Mouse (Mus musculus): ENCODE measurements around the gene Asna1. TPM values are rescaled to one million over a fixed set of nuclear protein-coding genes. Genes with fewer than 3 reads are reported as not detected.
A peak's percentile ranks its signal among the peaks of the same experiment; 100 is the strongest.

Asna1 gene
- total RNA-seq, 2 experiments from 2014 or later, result 78.6 to 79.7 TPM

DNA sequence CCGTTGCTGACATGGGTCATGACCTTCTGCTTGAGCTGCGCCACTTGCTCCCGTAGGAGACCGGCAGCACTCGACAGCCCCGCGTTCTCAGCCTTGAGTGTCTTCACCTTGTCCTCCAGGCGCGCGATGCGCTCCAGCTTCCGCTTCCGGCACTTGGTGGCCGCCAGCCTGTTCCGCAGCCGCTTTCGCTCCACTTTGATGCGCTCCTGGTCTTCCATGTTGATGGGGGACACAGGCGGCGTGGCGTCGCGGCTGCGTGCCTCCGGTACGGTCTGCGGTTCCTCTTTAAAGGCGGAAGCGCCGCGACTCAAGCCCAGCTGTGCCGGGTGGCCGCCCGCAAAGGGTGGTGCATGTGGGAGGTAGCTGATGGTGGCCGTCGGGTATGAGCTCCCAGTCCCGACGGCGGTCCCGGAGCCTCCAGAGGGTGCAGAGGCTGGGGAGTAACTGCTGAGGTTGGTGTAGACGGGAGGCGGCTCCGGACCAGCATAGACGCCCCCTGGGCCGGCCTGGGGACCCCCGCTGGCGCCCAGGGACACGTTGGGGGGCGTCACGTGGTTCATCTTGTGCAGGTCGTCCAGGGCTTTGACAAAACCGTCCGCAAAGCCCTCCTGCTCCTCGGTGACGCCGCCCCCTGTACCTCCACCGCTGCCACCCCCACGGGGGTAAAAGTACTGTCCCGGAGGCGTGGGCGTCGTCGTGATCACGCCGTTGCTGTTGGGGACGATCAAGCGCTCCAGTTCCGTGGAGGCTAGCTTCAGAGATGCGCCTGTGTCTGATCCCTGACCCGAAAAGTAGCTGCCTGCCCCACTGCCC, 47.4 kb downstream of the Asna1 start:
- intact Hi-C loops (cut with DNase I), result loop anchor here (5.0 kb wide), 1 partner anchor 315 kb away; the partner anchor contains the start of gene Ier2
- peak; percentile 76 to 79 for DNase-seq

DNA sequence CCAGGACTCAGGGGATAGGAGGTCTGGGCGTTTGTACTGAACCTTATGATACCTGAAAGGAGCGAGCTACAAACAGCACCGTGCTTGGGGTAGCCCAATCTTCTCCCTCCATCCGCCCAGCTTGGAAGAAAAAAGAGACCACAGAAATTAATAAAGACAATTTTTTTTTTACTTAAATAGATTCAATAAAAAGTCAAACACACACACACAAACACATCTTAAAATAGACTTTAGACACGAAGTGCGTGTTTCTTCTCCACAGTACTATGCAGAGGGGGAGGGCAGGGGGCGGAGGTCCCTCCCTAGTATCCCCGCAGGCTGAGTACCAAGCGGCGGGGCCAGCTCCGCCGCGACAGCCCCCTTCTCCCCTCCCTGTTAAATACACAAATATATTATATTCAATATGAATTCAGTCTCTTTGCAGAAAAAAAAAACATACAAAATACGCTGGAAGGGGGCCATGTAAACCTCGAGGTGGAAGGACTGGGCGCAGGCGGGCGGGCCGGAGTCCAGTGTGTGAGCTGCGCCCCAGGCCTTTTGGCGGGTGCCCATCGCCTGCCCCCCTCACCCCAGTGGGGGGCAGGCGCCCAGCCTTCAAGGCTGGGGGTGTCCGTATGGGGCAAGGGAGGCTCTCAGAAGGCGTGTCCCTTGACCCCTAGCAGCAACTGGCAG, 48.2 kb downstream of the Asna1 start:
- intact Hi-C loops (cut with DNase I), result loop anchor here (5.0 kb wide), 1 partner anchor 315 kb away; the partner anchor contains the start of gene Ier2
- peak in 1 of 2 experiments; percentile 47 for DNase-seq

DNA sequence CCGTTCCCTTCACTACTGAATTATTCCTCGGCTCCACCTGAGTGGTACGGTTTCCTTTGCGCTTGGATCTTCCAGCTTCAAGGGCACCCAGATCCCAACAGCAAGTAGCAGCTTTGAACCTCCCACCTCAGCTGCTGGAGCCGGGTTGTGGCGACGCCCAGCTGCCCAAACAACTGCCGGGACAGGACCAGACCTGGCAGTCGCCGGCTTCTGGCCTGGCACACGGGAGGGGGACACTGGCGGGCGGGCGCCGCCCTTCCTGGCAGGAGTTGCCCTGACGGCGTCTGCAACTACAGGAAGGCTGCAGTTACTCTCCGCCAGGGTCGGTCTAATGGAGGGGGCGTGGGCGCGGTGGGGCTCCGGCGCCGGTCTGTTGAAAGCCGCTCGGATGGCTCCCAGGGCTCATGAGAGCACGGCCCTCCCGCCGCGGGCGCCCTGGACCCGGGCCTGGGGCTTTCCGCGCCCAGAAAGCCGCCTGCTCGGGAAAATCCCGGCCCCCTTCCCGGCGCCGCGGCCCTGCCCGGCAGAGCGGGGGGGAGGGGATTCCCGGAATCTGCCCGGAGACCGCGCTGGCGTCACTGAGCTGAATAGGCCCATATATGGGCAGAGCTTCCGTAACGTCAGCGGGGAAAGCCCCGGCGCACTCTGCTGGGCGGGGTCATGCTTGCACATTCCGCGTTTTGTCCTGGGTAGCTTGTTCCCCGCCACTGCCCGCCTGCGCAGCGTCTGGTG, 48.9 kb downstream of the Asna1 start:
- DNase-seq, result peak; percentile 98
- intact Hi-C loops (cut with DNase I), result loop anchor here (5.0 kb wide), 1 partner anchor 314 kb away; the partner anchor contains the start of gene Ier2

DNA sequence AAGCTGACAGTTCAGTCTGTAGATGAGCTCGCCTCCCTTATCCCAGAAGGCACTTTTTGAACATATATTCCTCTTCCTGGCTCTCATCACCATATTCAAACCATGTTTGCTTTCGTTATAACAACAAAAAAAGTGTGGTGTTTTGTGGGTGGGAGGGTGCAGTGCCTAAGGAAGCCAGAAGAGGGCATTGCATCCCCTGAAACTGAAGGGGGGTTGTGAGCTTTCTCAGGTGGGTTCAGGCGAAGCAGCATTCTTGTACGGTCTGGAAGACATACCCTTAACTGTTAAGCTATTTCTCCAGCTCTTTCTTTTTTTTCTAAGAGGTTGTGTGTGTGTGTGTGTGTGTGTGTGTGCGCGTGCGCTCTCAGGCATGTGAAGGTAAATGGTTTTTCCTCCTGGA, 49.6 kb downstream of the Asna1 start:
- intact Hi-C loops (cut with DNase I), result loop anchor here (2.0 to 5.0 kb wide), 2 partner anchors 49 to 313 kb away; partner anchors contain the start of genes Asna1 and Ier2
- DNase-seq, result peak; percentile 69 to 82

DNA sequence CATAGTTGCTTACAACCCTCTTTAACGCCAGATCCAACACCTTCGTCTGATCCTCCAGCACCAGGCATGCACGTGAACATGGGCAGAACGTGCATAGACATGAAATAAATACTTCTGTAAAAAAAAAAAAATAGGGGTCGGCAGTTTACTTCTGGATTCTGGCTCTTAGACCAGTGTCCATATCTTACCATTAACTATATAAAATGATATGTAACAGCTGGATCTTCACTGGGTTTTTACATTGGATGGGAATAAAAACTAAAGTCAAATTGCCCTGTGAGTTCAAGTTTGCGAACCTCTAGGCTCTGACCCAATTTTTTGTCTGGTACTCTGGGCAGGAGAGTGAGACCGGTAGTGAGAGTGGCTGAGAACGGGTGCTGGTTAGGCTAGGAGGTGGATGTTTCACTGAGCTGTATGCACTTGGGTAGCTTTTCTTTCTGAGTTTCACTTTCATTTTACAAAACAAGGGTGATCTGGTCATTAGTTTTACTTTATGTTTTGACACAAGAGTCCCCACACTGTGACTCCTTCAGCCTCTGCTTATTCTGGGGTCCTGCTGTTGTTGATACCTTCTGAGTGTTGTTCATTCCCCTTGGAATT, 50.4 kb downstream of the Asna1 start:
- intact Hi-C loops (cut with DNase I), result loop anchor here (1.0 to 5.0 kb wide), 3 partner anchors 16 to 312 kb away; partner anchors contain the start of genes Asna1, Hook2 and Ier2
- DNase-seq, result no peak

DNA sequence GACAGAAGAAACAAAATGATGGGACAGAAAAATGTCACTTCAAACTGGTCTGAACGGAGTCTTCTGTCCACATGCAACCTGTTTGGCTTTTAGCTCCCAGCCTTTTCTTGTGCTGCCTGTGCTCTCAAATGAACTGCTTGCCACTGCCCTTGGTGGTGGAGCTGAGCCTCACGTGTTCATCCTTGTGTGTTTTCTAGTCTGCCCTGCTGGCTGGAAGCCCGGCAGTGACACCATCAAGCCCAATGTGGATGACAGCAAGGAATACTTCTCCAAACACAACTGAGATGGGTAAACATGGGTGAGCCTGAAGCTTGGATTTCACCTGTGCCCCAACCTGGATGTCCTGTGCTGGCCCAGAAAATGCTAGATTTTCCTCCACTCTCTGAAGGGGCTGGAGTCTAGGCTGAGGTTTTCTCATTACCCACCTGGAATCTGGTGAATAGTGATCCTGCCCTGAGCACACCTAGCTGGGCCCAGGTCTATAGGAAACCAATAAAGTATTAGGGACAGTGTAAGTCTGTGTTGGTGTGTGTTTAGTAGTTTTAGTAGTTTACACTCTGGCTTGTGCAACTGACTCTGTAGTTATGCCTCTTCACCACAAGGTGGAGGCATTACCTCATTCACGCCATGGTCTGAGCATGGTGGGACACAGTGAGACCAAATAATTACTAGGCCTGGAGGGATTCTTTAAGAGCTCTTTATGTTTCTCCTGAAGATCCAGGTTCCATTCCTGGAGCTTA, 51.1 kb downstream of the Asna1 start:
- peak; percentile 78 to 82 for DNase-seq
- intact Hi-C loops (cut with DNase I), result loop anchor here (1.0 to 2.0 kb wide), 2 partner anchors 16 to 51 kb away; partner anchors contain the start of genes Asna1 and Hook2

DNA sequence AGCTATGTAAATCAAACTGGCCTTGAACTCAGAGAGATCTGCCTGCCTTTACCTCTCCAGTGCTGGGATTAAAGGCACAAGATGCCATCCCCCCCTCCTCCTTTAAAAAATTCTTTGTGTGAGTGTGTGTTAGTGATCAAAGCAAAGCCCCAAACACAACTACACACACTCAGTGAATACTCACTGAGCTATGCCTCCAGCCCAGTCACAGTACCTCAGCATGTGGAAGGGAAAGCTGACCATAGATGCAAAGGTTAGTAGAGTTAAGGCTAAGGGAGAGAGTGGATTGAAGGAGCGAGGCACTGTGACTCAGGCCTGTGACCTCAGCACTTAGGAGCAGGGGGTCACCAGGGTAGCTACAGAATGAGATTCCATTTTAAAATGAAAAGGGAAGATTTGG, 52.0 kb downstream of the Asna1 start:
- intact Hi-C loops (cut with DNase I), result no loop called here
- no peak for DNase-seq

DNA sequence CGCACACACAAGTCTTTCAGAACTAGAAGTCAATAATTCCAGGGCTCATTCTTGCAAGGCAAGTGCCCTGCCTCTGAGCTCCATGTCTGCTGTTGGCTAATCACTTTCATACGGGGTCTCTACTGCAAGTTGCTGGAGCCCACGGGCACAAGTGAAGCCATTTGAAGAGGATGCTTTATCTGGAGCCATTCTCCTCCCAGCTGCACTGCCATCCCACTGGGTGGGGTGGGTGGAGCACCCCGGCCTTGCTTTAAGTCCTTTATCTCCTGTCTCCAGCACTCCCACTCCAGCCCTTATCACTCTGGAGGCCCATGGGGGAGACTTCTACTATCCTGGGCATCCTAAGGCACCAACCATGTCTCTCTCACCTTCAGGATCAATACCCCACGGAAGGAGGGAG, 54.2 kb downstream of the Asna1 start:
- intact Hi-C loops (cut with DNase I), result no loop called here
- DNase-seq, result no peak

DNA sequence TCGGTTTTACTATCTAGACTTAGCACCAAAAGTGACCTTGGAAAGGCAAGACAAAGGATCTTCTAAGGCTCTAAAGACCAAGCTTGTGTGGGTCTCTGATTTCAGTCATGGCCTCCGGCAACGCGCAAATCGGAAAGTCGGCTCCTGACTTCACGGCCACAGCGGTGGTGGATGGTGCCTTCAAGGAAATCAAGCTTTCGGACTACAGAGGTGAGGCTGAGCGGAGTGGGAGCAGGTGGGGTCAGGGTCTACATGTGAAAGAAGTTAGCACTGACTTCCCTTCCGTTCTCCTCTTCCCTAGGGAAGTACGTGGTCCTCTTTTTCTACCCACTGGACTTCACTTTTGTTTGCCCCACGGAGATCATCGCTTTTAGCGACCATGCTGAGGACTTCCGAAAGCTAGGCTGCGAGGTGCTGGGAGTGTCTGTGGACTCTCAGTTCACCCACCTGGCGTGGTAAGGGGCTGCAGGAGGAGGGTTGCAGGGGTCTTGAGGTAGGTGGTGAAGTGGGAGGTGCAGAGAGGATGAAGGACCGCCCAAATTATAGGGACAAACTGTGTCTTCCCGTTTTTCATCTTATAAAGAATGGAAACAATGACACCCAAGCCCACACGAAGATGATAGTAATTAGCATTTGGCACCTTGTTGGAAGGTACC, 54.8 kb downstream of the Asna1 start:
- intact Hi-C loops (cut with DNase I), result no loop called here
- DNase-seq, result no peak

DNA sequence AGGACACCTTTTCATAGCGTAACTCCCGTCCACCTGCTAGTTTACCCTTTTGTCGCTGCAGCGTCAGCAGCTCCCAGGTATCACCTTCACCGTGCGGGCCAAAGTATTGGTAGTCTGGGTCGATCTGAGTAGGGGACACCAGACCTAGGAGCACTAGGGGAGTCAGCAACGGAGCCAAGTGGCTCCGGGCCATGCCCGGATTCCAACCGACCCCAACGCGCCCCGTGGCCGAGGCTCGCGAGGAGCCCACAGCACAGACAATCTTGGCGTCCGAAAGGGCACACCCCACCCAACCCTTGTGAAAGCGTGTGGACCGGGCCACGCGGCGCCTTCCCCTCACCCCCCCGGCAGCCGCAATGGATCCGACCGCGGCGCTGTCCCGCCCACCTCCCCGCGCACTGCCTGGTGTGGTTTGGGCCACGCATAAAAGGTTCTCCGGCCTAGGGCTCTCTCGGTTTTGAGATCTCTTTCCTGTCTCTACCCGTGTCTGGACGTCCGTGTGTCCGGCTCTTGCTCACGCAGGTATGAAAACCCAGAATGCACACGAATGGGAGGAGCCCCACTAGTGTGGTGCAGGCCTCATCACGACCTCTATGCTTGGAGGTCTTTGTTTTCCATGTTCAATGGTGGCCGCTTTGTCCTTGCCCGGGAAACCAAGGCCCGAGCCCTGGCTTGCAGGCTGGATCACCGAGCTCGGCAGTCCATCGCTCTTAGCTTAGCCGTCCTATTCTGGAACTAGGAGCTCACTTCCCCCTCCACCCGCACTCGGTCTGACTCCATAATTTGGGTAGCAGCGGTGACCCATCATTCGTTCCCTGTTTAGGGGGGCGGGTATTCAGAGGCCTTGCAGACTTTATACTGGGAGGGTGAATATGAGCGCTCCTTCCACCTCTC, 55.6 kb downstream of the Asna1 start, which contains the start of the genes Gm49661, Prdx2 and Rnaseh2a:
TSS of gene Gm49661 (minus strand) at position 193 of the 894 bp plus-strand sequence.
TSS of gene Prdx2 (plus strand) at position 347 of the 894 bp plus-strand sequence.
TSS of gene Rnaseh2a (minus strand) at position 527 of the 894 bp plus-strand sequence.
- DNase-seq, result peak; percentile 84 to 85
- intact Hi-C loops (cut with DNase I), result no loop called here

DNA sequence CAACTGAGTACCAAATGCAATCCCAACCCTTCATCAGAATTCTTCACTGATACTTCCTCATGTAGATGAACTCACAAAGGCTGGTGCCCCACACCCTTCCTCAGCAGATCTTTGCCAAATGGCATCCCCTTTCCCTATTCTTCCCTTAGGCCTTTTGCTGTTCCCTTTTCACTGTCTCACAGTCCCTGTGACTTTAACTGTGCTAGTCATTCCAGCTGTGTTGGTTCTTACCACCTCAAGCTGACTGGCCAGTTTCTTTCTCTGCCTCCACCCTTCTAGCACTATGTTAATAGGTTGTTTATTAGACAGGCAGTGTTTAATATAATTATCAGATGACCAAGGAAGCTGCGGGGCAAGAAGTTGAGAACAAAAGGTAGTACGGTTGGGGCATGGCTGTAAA, 56.4 kb downstream of the Asna1 start:
- intact Hi-C loops (cut with DNase I), result no loop called here
- DNase-seq, result no peak

Small RNAs within 50 kb of the gene (microRNA-seq; reads per million reads assigned to microRNA genes)
- 0.24 to 1.0 reads per million in 2 experiments for gene Mir7070

Other genes starting within 250 kb of the Asna1 start
- 100 to 1,000 TPM; 256 to 266 TPM for gene Nfix, start 224.9 kb downstream of the Asna1 start, total RNA-seq (2021)
- gene Dand5, start 202.5 kb downstream of the Asna1 start, total RNA-seq (2021), result 1 to 10 TPM; 3.1 to 3.8 TPM
- 10 to 100 TPM; 23.7 to 25.0 TPM for gene Gadd45gip1, start 193.8 kb downstream of the Asna1 start, total RNA-seq (2021)
- gene Rad23a, start 184.6 kb downstream of the Asna1 start, total RNA-seq (2021), result 10 to 100 TPM; 77.8 to 88.5 TPM
- 100 to 1,000 TPM; 275 to 333 TPM for gene Calr, start 178.3 kb downstream of the Asna1 start, total RNA-seq (2021)
- gene Farsa, start 168.3 kb downstream of the Asna1 start, total RNA-seq (2021), result 10 to 100 TPM; 31.7 to 32.5 TPM
- 1 to 10 TPM; 6.9 TPM for gene Syce2, start 153.2 kb downstream of the Asna1 start, total RNA-seq (2021)
- 10 to 100 TPM; 31.7 to 32.8 TPM for gene Gcdh, start 131.4 kb downstream of the Asna1 start, total RNA-seq (2021)
- under 1 TPM; 0.17 to 0.22 TPM for gene Klf1, start 123.4 kb downstream of the Asna1 start, total RNA-seq (2021)
- 1 to 10 TPM; 6.4 to 7.3 TPM for gene Dnase2a, start 116.7 kb downstream of the Asna1 start, total RNA-seq (2021)
- gene Mast1, start 87.9 kb downstream of the Asna1 start, total RNA-seq (2021), result under 1 TPM in 1 of 2 experiments, not detected in 1; 0.07 TPM
- gene Rtbdn, start 78.3 kb downstream of the Asna1 start, total RNA-seq (2021), result not detected
- 1 to 10 TPM in 1 of 2 experiments, not detected in 1; 1.6 TPM for gene Gm49661, start 55.8 kb downstream of the Asna1 start, total RNA-seq (2021)
- 100 to 1,000 TPM; 689 to 769 TPM for gene Prdx2, start 55.7 kb downstream of the Asna1 start, total RNA-seq (2021)
- gene Rnaseh2a, start 55.5 kb downstream of the Asna1 start, total RNA-seq (2021), result 10 to 100 TPM; 53.4 to 55.4 TPM
- 10 to 100 TPM; 12.6 to 12.7 TPM for gene Junb, start 46.6 kb downstream of the Asna1 start, total RNA-seq (2021)
- 1 to 10 TPM; 1.8 to 2.3 TPM for gene Hook2, start 34.7 kb downstream of the Asna1 start, total RNA-seq (2021)
- gene Best2, start 10.8 kb downstream of the Asna1 start, total RNA-seq (2021), result not detected
- gene Trir, start 1.5 kb upstream of the Asna1 start, total RNA-seq (2021), result 100 to 1,000 TPM; 117 to 120 TPM
- gene Tnpo2, start 11.6 kb upstream of the Asna1 start, total RNA-seq (2021), result 10 to 100 TPM; 32.2 to 39.6 TPM
- 10 to 100 TPM; 12.6 to 13.0 TPM for gene Fbxw9, start 34.8 kb upstream of the Asna1 start, total RNA-seq (2021)
- gene Gm5741, start 42.7 kb upstream of the Asna1 start, total RNA-seq (2021), result not detected
- 10 to 100 TPM; 28.0 to 29.5 TPM for gene Dhps, start 46.5 kb upstream of the Asna1 start, total RNA-seq (2021)
- gene Wdr83os, start 55.5 kb upstream of the Asna1 start, total RNA-seq (2021), result 10 to 100 TPM; 48.5 to 51.6 TPM
- 10 to 100 TPM; 27.4 to 27.7 TPM for gene Wdr83, start 56.0 kb upstream of the Asna1 start, total RNA-seq (2021)
- gene Man2b1, start 58.0 kb upstream of the Asna1 start, total RNA-seq (2021), result 10 to 100 TPM; 32.5 to 34.6 TPM
- gene Zfp791, start 97.8 kb upstream of the Asna1 start, total RNA-seq (2021), result 1 to 10 TPM; 2.5 to 2.8 TPM
- gene Cks1brt, start 126.6 kb upstream of the Asna1 start, total RNA-seq (2021), result not detected
- not detected for gene Olfr371, start 200.7 kb upstream of the Asna1 start, total RNA-seq (2021)

Measured in heart, postnatal 10 days (tissue).